Mouse (Mus musculus) MEL (cell line): ENCODE data around the gene Smoc1. TPM values are rescaled to one million over a fixed set of nuclear protein-coding genes. Genes with fewer than 3 reads are reported as not detected.

ENCODE experiments used
- DNase-seq: peaks from one replicate; pipeline ENCODE4 v3.0.0; 2011; ENCODE audit warnings: low read depth, low spot score
- H3K27ac ChIP-seq: 2 replicates; pipeline ENCODE4 v1.5.1; 2012; ENCODE audit warnings: low read depth, mild to moderate bottlenecking, control low read depth, low read length, moderate library complexity; ENCODE audit not compliant: control insufficient read depth
- H3K27me3 ChIP-seq, 2 experiments: fragments of 150-350 bp in 1 of 2; sonication (generic) in 1 of 2; 2 replicates each; pipeline ENCODE4 v1.6.1; 2012; ENCODE audit warnings: low read length in 2 of 2, mild to moderate bottlenecking in 2 of 2, improper control_type of control experiment in 1 of 2, moderate library complexity in 1 of 2; ENCODE audit not compliant: insufficient read depth in 2 of 2, control insufficient read depth in 1 of 2
- H3K36me3 ChIP-seq, 2 experiments: 2 replicates each; pipeline ENCODE4 v1.6.1; 2012 to 2014; ENCODE audit warnings: low read length in 2 of 2, improper control_type of control experiment in 1 of 2, inconsistent platforms in 1 of 2, mild to moderate bottlenecking in 1 of 2; ENCODE audit not compliant: insufficient read depth in 2 of 2, control insufficient read depth in 1 of 2
- H3K4me1 ChIP-seq, 2 experiments: fragments of 150-350 bp in 1 of 2; sonication (generic) in 1 of 2; 2 replicates each; pipeline ENCODE4 v1.6.1; 2012; ENCODE audit warnings: low read length in 2 of 2, improper control_type of control experiment in 1 of 2, mild to moderate bottlenecking in 1 of 2; ENCODE audit not compliant: insufficient read depth in 2 of 2, control insufficient read depth in 1 of 2
- H3K4me3 ChIP-seq, 2 experiments: fragments of 150-350 bp in 1 of 2; sonication (generic) in 1 of 2; 2 replicates each; pipeline ENCODE4 v1.5.1; 2012; ENCODE audit warnings: low read depth in 2 of 2, low read length in 2 of 2, mild to moderate bottlenecking in 2 of 2, moderate library complexity in 2 of 2, control low read depth in 1 of 2, improper control_type of control experiment in 1 of 2; ENCODE audit not compliant: control insufficient read depth in 1 of 2, insufficient read depth in 1 of 2
- H3K79me2 ChIP-seq: 2 replicates; pipeline ENCODE4 v1.6.1; 2012; ENCODE audit warnings: mild to moderate bottlenecking, low read length, moderate library complexity; ENCODE audit not compliant: control insufficient read depth, poor library complexity, insufficient read depth
- H3K9ac ChIP-seq: 2 replicates; pipeline ENCODE4 v1.6.1; 2012; ENCODE audit warnings: low read depth, mild to moderate bottlenecking, control low read depth, low read length, moderate library complexity; ENCODE audit not compliant: control insufficient read depth, poor library complexity, severe bottlenecking
- H3K9me3 ChIP-seq: fragments of 150-350 bp; sonication (generic); replicated peaks from 2 replicates; pipeline ENCODE4 v1.6.1; 2012; ENCODE audit warnings: mild to moderate bottlenecking, low read length, improper control_type of control experiment, moderate library complexity; ENCODE audit not compliant: insufficient read depth
- BHLHE40 ChIP-seq: IDR thresholded peaks from 2 replicates; pipeline ENCODE4 v1.6.1; 2012; ENCODE audit warnings: low read depth, mild to moderate bottlenecking, inconsistent platforms, low read length, improper control_type of control experiment, borderline replicate concordance
- CHD2 ChIP-seq: IDR thresholded peaks from 2 replicates; pipeline ENCODE4 v1.6.1; 2011; ENCODE audit warnings: low read length, improper control_type of control experiment
- E2F4 ChIP-seq: IDR thresholded peaks from 2 replicates; pipeline ENCODE4 v1.6.1; 2011; ENCODE audit warnings: low read depth, low read length, improper control_type of control experiment, borderline replicate concordance
- EP300 ChIP-seq, 2 experiments: IDR thresholded peaks; 2 replicates each; pipeline ENCODE4 v1.6.1; 2011; ENCODE audit warnings: improper control_type of control experiment in 2 of 2, low read length in 2 of 2, low read depth in 1 of 2, mild to moderate bottlenecking in 1 of 2
- GABPA ChIP-seq: IDR thresholded peaks from 2 replicates; pipeline ENCODE4 v1.6.1; 2012; ENCODE audit warnings: low read depth, mild to moderate bottlenecking, inconsistent platforms, low read length, improper control_type of control experiment, moderate library complexity
- GATA1 ChIP-seq: IDR thresholded peaks from 2 replicates; pipeline ENCODE4 v1.6.1; 2011; ENCODE audit warnings: low read depth, low read length, improper control_type of control experiment
- HCFC1 ChIP-seq: IDR thresholded peaks from 2 replicates; pipeline ENCODE4 v1.6.1; 2012; ENCODE audit warnings: low read depth, mild to moderate bottlenecking, inconsistent platforms, low read length, improper control_type of control experiment, moderate library complexity
- JUND ChIP-seq: IDR thresholded peaks from 2 replicates; pipeline ENCODE4 v1.6.1; 2011; ENCODE audit warnings: low read depth, mild to moderate bottlenecking, improper control_type of control experiment, low read length
- MAZ ChIP-seq: IDR thresholded peaks from 2 replicates; pipeline ENCODE4 v1.6.1; 2012; ENCODE audit warnings: low read depth, mild to moderate bottlenecking, inconsistent platforms, low read length, improper control_type of control experiment
- MEF2A ChIP-seq: IDR thresholded peaks from 2 replicates; pipeline ENCODE4 v1.6.1; 2014; ENCODE audit warnings: low read depth, mild to moderate bottlenecking, inconsistent platforms, low read length, improper control_type of control experiment; ENCODE audit not compliant: poor library complexity, insufficient replicate concordance, severe bottlenecking; ENCODE audit errors: extremely low read depth
- MXI1 ChIP-seq: IDR thresholded peaks from 2 replicates; pipeline ENCODE4 v1.6.1; 2011; ENCODE audit warnings: mild to moderate bottlenecking, low read depth, low read length, improper control_type of control experiment
- MYC ChIP-seq: IDR thresholded peaks from 2 replicates; pipeline ENCODE4 v1.6.1; 2011; ENCODE audit warnings: low read depth, mild to moderate bottlenecking, low read length, improper control_type of control experiment, moderate library complexity
- NELFE ChIP-seq: IDR thresholded peaks from 2 replicates; pipeline ENCODE4 v1.6.1; 2011; ENCODE audit warnings: low read depth, low read length, improper control_type of control experiment
- POLR2A ChIP-seq, 2 experiments: IDR thresholded peaks; 2 replicates each; pipeline ENCODE4 v1.6.1; 2011 to 2012; ENCODE audit warnings: low read length in 2 of 2, mild to moderate bottlenecking in 2 of 2, control low read depth in 1 of 2, improper control_type of control experiment in 1 of 2, low read depth in 1 of 2, moderate library complexity in 1 of 2; ENCODE audit not compliant: control insufficient read depth in 1 of 2, insufficient read depth in 1 of 2, poor library complexity in 1 of 2
- RCOR1 ChIP-seq: IDR thresholded peaks from 2 replicates; pipeline ENCODE4 v1.6.1; 2012; ENCODE audit warnings: low read depth, mild to moderate bottlenecking, inconsistent platforms, low read length, improper control_type of control experiment
- TBP ChIP-seq: IDR thresholded peaks from 2 replicates; pipeline ENCODE4 v1.8.0; 2011; ENCODE audit warnings: low read depth, low read length, improper control_type of control experiment
- TCF12 ChIP-seq: IDR thresholded peaks from 2 replicates; pipeline ENCODE4 v1.6.1; 2014; ENCODE audit warnings: low read depth, mild to moderate bottlenecking, inconsistent platforms, low read length, improper control_type of control experiment, moderate library complexity
- UBTF ChIP-seq: IDR thresholded peaks from 2 replicates; pipeline ENCODE4 v1.6.1; 2012; ENCODE audit warnings: low read depth, mild to moderate bottlenecking, inconsistent platforms, low read length, improper control_type of control experiment, moderate library complexity, borderline replicate concordance; ENCODE audit not compliant: insufficient read depth
- ZC3H11A ChIP-seq: IDR thresholded peaks from 2 replicates; pipeline ENCODE4 v1.6.1; 2012; ENCODE audit warnings: low read depth, mild to moderate bottlenecking, inconsistent platforms, low read length, improper control_type of control experiment
- ZKSCAN1 ChIP-seq: IDR thresholded peaks from 2 replicates; pipeline ENCODE4 v1.6.1; 2012; ENCODE audit warnings: low read depth, mild to moderate bottlenecking, inconsistent platforms, low read length, improper control_type of control experiment, moderate library complexity
- ZNF384 ChIP-seq: IDR thresholded peaks from 2 replicates; pipeline ENCODE4 v1.6.1; 2012; ENCODE audit warnings: low read depth, mild to moderate bottlenecking, inconsistent platforms, low read length, improper control_type of control experiment
- polyA plus RNA-seq, 2 experiments: library from polyadenylated mRNA; stranded (reverse) in 1 of 2; unstranded in 1 of 2; fragments of >175 nt in 1 of 2; fragments of >200 nt in 1 of 2; gene quantifications; 2 replicates each; pipeline versions ENCODE4 v1.2.1 to v1.2.4; 2012; ENCODE audit warnings: low replicate concordance in 2 of 2, low read depth in 1 of 2; ENCODE audit not compliant: insufficient read length in 2 of 2, insufficient read depth in 1 of 2, missing spikeins in 1 of 2
- total RNA-seq: library from RNA; depleted of rRNA; stranded (reverse); fragments of 300-350 nt; gene quantifications from 2 replicates; pipeline ENCODE4 v1.2.3, GENCODE M21; 2012

The Smoc1 gene
- total and polyA plus RNA-seq, 3 experiments, result 18.8 to 23.3 TPM; not detected in 1

DNA sequence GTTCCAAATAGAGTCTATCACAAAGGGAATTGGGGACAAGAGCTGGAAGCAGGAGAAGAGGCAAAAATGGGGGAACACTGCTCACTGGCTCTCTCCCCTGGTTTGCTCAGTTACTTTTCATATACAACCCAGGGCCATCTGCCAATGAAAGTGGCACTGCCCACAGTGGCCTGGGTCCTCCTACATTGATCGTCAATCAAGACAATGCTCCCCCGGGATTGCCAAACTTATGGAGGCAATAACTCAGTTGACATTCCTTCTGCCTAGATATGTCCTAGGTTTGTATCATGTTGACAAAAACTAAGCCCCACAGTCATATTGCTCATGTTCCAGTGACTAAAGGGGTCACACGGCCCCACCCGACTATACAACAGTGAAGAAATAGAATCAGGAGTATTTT, 162.4 kb downstream of the Smoc1 start:
- no peaks in the 10 kb centered on the region; a peak in 1 of 4 replicates for H3K27me3 ChIP-seq
- no peak for DNase-seq
- no peaks in the 10 kb centered on the region for H3K4me1 ChIP-seq
- H3K9me3 ChIP-seq, result no peaks in the 10 kb centered on the region
- TF ChIP-seq EP300 (IDR thresholded peaks at IDR 0.05; ENCODE audit: low read depth in 1 of 2, low read length in 2 of 2), result no peak
- TF ChIP-seq RCOR1, result no peak
- TF ChIP-seq GABPA, result no peak
- no peak for TF ChIP-seq GATA1
- TF ChIP-seq UBTF, result no peak
- TF ChIP-seq BHLHE40, result no peak
- TF ChIP-seq NELFE, result no peak
- TF ChIP-seq, all 39 proteins: peak for 0
- Histone ChIP-seq H3K27ac (no peak overlapping the region), H3K9ac (no peak overlapping the region), H3K36me3 (no peaks in the 10 kb centered on the region), H3K4me3 (no peak overlapping the region), H3K79me2 (no peaks in the 10 kb centered on the region)

GRCm38 (mm10) chr12:81189636-81190035, 163.0 kb downstream of the Smoc1 start:
- Histone ChIP-seq H3K4me1 (no peaks in the 10 kb centered on the region), H3K36me3 (no peaks in the 10 kb centered on the region; a peak in 1 of 4 replicates), H3K27ac (no peak overlapping the region), H3K9ac (no peak overlapping the region), H3K9me3 (no peaks in the 10 kb centered on the region), H3K79me2 (no peaks in the 10 kb centered on the region), H3K27me3 (no peaks in the 10 kb centered on the region; a peak in 1 of 4 replicates)
- no peak for DNase-seq
- TF ChIP-seq TCF12 (no peak), MAZ (no peak), UBTF (no peak), JUND (no peak), MYC (no peak), HCFC1 (no peak), ZNF384 (no peak), ZKSCAN1 (no peak), TBP (no peak), CHD2 (no peak), POLR2A (IDR thresholded peaks at IDR 0.05; ENCODE audit: control insufficient read depth in 1 of 2, insufficient read depth in 1 of 2, low read depth in 1 of 2, low read length in 2 of 2, poor library complexity in 1 of 2) (no peak), GABPA (no peak), ZC3H11A (no peak), MEF2A (no peak), MXI1 (no peak), GATA1 (no peak), E2F4 (no peak)
- TF ChIP-seq, all 39 proteins: peak for 0
- no peak overlapping the region for H3K4me3 ChIP-seq
